Mouse (Mus musculus): Measurements from ENCODE around the gene Tmem160. TPM values are rescaled to one million over a fixed set of nuclear protein-coding genes. Genes with fewer than 3 reads are reported as not detected.

The Tmem160 gene
- 14.8 and 22.5 TPM in 2 replicates for total RNA-seq (2017)

- ATAC-seq (replicated peaks; ENCODE audit: low read depth, poor library complexity, severe bottlenecking) = peak; percentile 99
These were observed at the start of gene Tmem160 for GRCm38 (mm10) chr7:16452587-16453073. Tmem160 (plus strand) TSS chr7:16452779.

- ATAC-seq (replicated peaks; ENCODE audit: low read depth, poor library complexity, severe bottlenecking) = no peak
These were observed 49.3 kb upstream of the Tmem160 start for GRCm38 (mm10) chr7:16402968-16403948.

- ATAC-seq (replicated peaks; ENCODE audit: low read depth, poor library complexity, severe bottlenecking) = no peak
These were observed 48.1 kb upstream of the Tmem160 start for GRCm38 (mm10) chr7:16404315-16405072.

- peak; percentile 1 for ATAC-seq (replicated peaks; ENCODE audit: low read depth, poor library complexity, severe bottlenecking)
These were observed 47.5 kb upstream of the Tmem160 start for GRCm38 (mm10) chr7:16405073-16405455.

GRCm38 (mm10) chr7:16405516-16406351 lies 46.8 kb upstream of the Tmem160 start:
- ATAC-seq (replicated peaks; ENCODE audit: low read depth, poor library complexity, severe bottlenecking) = peak; percentile 50

- no peak for ATAC-seq (replicated peaks; ENCODE audit: low read depth, poor library complexity, severe bottlenecking)
These were observed 45.6 kb upstream of the Tmem160 start for GRCm38 (mm10) chr7:16406978-16407377.

GRCm38 (mm10) chr7:16411100-16411499 lies 41.5 kb upstream of the Tmem160 start:
- ATAC-seq (replicated peaks; ENCODE audit: low read depth, poor library complexity, severe bottlenecking) = no peak

GRCm38 (mm10) chr7:16412220-16412896 lies 40.2 kb upstream of the Tmem160 start:
- ATAC-seq (replicated peaks; ENCODE audit: low read depth, poor library complexity, severe bottlenecking) = peak; percentile 82

GRCm38 (mm10) chr7:16412930-16413329 lies 39.6 kb upstream of the Tmem160 start:
- ATAC-seq (replicated peaks; ENCODE audit: low read depth, poor library complexity, severe bottlenecking) = no peak

GRCm38 (mm10) chr7:16415426-16415825 lies 37.2 kb upstream of the Tmem160 start:
- ATAC-seq (replicated peaks; ENCODE audit: low read depth, poor library complexity, severe bottlenecking) = no peak

- ATAC-seq (replicated peaks; ENCODE audit: low read depth, poor library complexity, severe bottlenecking) = no peak
These were observed 35.3 kb upstream of the Tmem160 start for GRCm38 (mm10) chr7:16417141-16417771.

GRCm38 (mm10) chr7:16418713-16419112 lies 33.9 kb upstream of the Tmem160 start:
- no peak for ATAC-seq (replicated peaks; ENCODE audit: low read depth, poor library complexity, severe bottlenecking)

- no peak for ATAC-seq (replicated peaks; ENCODE audit: low read depth, poor library complexity, severe bottlenecking)
These were observed 32.0 kb upstream of the Tmem160 start for GRCm38 (mm10) chr7:16420493-16421118.

- no peak for ATAC-seq (replicated peaks; ENCODE audit: low read depth, poor library complexity, severe bottlenecking)
These were observed 30.2 kb upstream of the Tmem160 start for GRCm38 (mm10) chr7:16422222-16422856.

- ATAC-seq (replicated peaks; ENCODE audit: low read depth, poor library complexity, severe bottlenecking) = no peak
These were observed 28.8 kb upstream of the Tmem160 start for GRCm38 (mm10) chr7:16423731-16424130.

- peak; percentile 34; the same call in 1 of the 2 replicates for ATAC-seq (replicated peaks; ENCODE audit: low read depth, poor library complexity, severe bottlenecking)
These were observed 26.9 kb upstream of the Tmem160 start for GRCm38 (mm10) chr7:16425721-16426120.

- ATAC-seq (replicated peaks; ENCODE audit: low read depth, poor library complexity, severe bottlenecking) = peak; percentile 78; the same call in 1 of the 2 replicates
These were observed 26.4 kb upstream of the Tmem160 start for GRCm38 (mm10) chr7:16426129-16426729.

Measured in common myeloid progenitor, adult 5-6 weeks (primary cell).